Mouse (Mus musculus) kidney, adult 11 months (tissue): ENCODE data around the gene Zfp296.
A peak's percentile ranks its signal among the peaks of the same experiment; 100 is the strongest.
"Not testable (repeated sequence)": the region's sequence is repeated elsewhere in the genome, so short reads cannot be mapped to it uniquely, and the experiment has no call there.

Source experiments
- DNase-seq: peaks from one replicate; pipeline ENCODE4 v3.0.0; 2022

Zfp296 gene

DNA sequence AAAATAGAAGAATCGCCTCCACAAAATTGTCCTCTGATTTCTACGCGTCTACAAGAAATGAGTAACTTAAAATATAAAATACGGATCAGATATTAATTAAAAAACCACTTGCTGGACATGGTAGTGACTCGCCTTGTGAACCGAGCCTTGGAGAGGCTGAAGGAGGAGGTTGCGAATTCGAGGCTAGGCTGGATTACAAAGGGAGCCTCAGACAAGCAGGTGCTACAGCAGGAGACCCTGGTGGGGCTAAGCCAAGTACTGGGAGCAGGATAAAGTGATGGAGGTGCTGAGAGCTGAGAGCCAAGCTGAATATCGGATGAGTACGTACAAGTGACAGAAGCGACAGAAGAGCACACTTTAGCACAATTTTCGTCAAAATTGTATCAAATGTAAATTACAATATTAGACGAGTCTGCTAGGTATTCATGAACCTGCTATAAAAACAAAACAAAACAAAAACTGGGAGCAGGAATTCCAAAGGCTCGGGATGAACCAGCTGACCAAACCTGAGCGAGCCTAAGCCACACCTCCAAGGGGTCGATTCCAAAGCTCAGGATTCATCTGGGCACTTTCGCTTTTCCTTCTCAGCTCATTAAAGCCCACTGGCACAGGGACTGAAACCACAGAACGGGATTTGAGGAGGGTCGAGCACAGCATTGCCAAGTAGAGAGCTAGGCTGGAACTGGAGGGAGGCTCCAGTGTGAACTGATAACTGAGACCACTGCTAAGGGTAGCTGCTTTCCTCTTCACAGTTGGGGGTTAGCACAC is 14.3 kb upstream of the Zfp296 start, which contains the start of gene Ppp1r37:
Gene Ppp1r37, minus strand, starts transcription at position 434 of the 768 bp plus-strand sequence.
- peak; percentile 49 for DNase-seq

DNA sequence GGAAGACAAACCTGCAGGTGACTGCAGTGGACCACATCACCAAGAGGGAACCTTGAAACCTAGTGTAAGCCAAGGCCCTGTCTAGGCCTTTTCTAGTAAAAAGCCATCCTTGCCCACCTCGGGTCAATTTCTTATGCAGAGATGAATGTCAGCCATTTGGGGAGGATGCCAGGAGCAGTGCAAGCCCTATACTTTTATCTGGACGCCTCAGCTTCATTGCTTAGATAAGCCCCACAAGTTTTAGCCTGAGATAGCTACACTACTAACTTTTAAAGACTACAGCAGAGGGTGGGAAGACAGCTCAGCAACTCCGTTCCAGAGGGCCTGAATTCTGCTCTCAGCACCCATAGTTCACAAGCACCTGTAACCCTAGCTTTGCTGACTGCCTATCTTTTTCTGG is 13.2 kb upstream of the Zfp296 start:
- DNase-seq: no peak

DNA sequence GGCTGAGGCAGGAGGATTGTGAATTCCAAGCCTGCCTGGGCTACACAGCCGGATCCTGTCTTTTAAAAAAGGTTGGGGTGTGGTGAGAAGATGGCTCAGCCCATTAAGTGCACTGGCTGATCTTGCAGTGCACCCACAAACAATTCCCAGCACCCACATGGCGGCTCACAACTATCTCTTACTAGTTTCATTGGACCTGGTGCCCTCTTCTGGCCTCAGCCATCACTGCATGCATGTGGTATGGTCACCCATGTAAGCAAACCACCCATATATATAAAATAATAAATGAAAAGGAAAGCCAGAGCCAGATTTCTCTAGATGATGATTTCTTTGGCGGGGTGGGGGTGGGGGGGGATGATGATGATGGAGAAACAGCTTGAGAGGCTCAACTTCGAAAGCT is 12.6 kb upstream of the Zfp296 start:
- DNase-seq: no peak

DNA sequence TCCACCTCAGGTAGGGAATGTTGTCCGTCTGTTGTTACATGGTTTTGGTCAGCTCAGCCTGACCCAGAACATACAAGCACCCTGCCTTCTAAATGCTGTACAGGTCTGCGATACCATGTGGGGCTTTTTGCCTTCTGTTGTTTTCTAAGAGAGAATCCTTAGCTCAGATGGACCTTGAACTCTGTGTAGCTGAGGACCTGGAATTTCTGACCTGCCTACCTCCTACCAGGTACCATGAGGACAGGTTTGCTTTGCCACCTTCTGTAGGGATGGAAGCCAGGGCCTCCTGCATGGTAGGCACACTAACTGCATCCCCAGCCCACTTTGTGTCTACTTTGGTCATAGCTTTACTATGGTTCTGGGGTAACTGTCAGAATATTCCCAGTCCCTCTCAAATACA is 11.3 kb upstream of the Zfp296 start:
- no peak for DNase-seq

DNA sequence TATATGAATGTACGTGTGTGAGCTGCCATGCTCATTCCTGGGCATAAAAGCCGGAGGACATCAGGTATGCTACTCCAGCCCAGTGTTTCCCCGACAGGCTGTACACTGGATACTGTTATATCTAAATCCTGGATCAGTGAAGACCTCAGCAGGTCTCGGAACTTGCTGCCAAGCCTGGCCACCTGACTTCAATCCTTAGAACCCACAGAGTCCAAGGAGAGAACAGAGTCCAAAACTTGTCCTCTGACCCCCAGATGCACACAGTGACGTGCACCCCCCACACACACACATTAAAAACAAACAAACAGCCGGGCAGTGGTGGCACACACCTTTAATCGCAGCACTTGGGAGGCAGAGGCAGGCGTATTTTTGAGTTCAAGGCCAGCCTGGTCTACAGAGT is 9.7 kb upstream of the Zfp296 start:
- peak; percentile 80 for DNase-seq

DNA sequence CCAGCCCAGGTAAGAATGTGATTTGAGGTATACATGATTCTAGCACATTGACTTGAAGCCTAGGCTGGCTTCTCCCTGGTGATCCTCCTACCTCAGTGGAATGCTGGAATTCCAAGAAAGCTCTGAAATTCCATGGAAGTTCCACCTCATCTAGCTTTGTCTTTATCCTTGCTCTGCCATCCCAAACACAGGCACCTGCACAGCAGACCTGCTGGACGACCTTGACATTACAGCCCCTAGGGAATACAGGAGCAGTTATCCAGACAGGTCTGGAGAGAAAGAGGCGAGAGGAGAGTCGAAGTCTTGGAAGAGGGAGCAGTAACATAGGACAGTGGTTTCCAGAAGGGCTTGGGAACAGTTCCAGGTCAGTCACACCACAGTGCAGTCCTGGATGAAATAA is 7.4 kb upstream of the Zfp296 start:
- DNase-seq: no peak

DNA sequence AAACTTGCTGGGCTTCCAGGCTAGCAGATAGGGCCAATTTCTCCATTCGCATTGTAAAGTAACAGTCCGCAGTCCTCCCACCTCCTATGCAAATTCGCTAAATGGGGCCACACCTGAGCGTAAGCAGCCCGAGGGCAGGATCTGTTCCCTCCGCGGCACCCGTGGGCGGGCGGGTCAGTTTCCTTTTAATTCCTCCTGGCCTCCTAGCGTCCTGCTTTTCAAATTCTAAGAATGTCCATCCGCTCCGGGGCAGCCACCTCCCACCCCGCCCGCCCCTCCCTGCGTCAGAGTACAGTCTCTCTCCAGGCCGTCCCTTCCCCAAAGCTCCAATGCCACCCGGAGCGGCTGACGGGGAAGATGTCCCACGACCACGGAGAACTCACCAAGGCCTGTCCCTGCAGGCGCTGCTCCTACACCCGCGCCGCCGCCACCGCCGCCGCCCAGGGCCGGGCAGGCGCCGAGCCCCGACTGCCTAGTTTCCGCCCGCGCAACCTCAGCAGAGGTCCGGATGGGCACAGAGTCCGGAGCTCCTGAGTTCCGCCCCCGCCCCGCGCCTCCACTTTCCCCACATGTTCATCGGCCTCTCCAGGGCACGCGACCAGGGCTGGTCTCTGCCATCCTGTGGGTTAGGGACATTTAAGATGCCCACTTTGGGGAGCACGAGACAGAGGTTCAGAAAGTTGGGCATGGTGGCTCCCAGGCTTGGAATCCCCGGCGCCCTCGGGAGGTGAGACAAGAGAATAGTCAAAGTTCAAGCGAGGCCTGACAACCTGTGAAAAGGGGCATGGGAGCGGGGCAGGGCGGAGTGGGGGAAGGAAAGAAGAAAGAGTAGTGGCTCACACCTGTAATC is 3.9 kb upstream of the Zfp296 start:
- peak; percentile 71 for DNase-seq

DNA sequence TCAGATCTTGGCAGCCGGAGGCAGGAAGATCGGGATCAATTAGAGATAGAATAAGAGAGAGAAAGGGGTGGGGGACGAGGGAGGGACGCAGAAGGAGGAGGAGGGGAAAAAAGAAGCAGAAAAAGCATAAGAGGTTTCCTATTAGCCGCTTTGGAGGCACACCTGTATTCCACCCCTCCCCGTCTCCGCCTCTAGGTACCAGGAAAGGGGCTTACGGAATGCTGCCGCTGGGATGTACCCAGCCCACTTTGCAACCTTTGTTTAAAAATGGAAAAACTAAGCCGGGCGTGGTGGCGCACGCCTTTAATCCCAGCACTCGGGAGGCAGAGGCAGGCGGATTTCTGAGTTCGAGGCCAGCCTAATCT is 3.3 kb upstream of the Zfp296 start:
- DNase-seq: no peak

DNA sequence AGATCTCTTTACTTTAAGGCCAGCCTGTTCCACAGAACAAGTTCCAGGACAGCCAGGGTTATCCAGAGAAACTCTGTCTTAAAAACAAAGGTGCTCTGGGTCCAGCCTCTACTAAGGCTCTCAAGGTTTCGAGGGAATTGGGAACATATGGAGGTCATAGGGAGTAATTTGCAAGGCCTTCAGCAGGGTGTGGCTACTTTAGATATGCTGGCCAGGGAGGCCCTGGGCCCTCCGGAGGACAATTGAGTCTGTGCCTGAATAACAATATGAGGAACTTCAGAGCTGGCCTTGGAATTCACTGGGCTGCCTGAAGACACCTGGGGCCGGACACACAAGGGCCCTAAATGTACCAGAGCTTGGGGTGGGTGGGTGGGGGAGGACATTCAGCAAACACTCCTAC is 1.5 kb upstream of the Zfp296 start:
- DNase-seq: no peak

DNA sequence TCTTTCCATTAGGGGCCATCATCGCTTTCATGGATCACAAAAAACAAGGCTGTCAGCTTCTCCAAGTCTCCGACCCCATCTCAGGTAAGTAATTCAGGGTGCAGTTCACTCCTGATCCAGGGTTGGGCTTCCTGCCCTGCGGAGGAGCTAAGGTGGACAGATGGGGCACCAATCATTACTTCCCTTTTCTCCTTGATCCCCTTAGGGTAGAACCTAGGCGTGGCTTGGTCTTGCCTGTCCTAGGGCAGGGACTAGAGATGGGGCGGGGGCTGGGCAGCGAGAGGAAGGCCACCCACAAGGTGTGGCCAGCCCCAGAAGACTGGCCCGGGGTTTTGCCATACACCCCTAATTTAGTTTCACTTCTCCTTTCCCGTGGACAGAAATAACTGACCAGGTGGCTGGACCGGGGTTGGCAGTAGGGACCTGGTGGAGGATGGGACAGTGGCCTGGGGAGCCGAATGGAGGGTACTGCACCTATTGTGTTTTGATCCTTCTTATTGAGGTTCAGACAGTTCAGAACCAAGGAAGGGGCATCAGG is 859 bp downstream of the Zfp296 start:
- no peak for DNase-seq

DNA sequence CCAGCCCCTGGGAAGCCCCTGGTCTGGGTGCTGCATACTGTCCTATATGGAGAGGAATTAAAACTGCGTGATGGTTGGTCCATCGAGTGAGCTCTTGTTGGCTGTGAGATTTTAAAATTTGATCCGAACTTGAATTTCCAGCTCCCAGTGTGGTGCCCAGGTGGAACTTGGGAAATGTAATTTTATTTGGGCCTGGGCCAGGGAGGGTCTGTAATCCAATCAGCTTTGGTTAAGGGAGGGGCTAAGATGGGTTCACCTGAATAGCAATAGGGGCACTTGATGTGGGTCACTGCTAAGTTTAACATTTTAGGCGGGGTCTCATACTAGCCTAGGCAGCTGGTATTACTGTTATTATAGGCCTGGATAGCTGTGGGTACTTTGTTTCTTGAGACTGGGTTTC is 1.3 kb downstream of the Zfp296 start:
- DNase-seq: no peak

DNA sequence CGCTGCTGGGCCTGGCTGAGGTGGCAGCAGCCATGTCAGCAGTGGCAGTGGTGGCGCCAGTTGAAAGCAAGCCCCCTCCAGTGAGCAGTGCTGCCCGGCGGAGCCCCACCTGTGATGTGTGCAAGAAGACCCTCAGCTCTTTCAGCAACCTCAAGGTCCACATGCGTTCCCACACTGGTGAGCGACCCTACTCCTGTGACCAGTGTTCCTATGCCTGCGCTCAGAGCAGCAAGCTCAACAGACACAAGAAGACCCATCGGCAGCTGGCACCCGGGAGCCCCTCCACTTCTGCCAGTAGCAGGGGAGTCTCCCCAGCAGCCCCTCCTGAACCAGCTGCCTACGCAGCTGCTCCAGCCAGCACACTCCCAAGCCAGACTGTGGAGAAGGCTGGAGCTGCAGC is 2.7 kb downstream of the Zfp296 start:
- no peak for DNase-seq

DNA sequence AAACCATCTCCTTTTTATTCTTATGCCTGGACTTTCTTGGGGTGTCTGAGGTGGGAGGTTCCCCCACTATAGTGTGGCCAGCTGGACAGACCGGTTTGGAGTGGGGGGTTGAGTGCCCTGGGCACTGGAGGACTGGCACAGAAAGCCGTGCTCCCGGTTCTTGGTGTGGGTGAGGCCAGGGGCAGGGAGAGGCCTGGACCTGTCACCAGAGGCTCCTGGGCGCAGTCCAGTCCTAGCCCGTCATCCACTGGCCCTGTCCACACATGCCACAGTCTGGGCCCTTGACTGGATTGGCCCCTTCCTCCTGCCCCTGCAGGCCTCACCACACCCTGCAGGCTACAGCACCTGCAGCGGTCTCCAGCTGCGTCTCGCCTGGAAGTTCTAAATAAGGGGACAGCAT is 3.5 kb downstream of the Zfp296 start:
- DNase-seq: no peak

DNA sequence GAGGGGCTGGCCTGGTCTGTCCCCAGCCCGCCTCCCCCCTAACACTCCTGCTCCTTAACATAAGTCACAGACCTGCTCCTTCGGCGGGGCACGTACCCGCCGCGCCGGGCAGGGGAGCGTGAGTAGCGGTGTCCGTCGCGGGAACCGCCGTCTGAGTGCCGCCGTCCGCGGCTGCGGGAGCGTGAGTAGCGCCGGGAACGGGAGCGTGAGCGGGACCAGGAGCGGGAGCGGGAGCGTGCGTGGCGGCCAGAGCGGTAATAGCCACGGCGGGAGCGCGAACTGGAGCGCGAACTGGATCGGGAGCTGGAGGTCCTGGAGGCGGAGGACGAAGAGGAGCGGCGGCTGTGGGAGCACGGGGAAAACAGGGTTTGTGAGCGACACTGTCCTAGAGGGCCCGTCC is 9.2 kb downstream of the Zfp296 start:
- no peak for DNase-seq

DNA sequence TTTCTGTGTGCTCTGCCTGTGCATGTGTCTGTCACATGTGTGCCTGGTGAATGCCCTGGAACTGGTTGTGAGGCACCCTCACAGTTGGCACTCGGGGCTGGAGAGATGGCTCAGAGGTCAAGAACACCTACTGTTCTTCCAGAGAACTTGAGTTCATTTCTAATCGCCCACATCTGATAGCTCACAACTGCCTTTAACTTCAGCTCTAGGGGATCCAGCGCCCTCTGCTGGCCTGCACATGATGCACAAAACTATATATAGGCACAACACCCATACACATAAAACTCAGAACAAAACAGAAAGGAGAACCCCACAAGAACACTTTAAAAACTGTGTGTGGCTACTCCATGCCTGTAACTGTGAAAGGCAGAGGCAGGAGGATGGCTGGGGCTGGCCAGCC is 12.1 kb downstream of the Zfp296 start:
- DNase-seq: no peak

DNA sequence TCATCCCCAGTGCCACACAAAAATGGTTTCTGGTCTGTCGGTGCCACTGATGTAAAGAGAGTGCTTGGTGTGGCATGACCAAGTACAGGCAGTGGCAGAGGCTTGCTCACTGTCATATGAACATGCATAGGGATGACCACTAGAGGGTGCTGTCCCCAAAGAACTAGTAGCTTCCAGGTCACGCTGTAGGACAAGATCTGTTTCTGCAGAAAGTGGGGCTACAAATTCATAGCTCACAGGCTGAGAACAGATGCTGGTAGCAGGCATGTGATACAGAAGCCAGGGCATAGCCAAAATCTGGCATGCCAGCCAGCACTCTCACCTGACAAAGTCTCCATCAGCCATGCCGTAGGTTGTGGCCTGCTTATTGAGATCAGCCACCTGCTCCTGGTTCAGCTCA is 12.8 kb downstream of the Zfp296 start:
- DNase-seq: peak; percentile 53

DNA sequence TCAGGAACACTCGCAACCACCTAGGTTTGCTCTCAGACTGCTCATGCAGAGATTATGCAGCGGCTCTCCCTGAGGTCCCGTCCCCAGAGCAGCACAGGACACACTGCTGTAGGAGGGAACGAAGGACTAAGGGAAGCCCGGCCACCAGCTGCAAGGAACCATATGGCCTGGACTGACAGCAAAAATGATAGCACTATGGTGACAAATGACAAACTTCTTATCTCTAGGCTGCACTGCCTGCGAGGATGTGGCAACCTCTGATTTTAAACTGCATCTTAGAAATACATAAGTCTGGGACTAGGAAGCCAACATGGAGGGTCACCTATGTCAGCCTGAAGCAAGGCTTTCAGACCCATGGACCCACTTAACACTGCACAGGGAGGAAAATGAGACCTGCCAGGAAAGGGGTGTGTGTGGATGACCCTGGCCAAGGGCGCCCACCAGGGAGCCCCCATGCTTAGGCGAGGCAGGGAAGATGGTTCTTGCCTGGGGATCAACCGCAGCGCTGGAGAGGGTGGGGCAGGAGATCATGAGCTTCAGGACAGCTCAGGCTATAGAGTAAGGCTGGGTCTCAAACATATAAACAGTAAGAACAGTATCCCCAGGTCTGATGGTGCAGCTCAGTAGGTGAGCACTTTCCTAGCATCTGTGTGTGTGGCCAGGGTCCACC is 16.1 kb downstream of the Zfp296 start:
- DNase-seq: no peak

DNA sequence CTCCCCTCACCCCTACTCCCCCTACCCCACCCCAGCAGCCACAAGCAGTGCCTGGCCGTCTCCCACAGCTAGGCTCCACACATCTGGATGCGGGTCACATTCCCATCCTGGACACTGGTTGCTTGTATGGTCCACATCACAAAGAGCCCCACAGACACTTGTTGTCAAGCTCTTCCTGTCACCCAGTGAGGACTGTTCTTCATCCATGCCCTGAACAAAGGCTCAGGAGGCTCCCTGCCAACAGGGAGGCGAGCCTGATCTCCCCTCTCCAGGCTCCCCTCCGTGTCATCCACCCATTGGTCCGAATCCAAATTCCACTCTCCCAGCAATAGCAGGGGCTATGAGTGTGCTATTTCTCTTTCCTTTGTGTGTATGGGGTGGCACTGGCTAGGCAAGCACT is 23.5 kb downstream of the Zfp296 start:
- no peak for DNase-seq

DNA sequence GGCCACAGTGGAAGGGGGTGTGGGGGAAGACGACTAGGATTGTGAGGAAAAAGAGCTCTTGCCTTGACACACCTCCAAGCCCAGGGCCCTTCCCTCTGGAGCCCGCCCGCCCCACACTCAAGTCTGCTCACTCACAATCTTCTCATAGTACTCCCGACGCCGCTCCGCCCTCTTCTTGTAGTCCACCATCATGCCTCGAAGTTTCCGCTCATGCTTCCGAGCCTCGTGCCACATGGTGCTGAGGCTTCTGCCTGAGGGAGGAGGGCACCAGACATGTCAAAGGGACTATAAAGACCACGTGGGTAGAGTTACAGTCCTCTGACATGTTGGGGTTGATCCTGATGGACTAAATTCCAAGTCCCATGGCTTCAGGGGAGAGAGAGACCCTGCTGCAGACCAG is 26.0 kb downstream of the Zfp296 start:
- DNase-seq: no peak

DNA sequence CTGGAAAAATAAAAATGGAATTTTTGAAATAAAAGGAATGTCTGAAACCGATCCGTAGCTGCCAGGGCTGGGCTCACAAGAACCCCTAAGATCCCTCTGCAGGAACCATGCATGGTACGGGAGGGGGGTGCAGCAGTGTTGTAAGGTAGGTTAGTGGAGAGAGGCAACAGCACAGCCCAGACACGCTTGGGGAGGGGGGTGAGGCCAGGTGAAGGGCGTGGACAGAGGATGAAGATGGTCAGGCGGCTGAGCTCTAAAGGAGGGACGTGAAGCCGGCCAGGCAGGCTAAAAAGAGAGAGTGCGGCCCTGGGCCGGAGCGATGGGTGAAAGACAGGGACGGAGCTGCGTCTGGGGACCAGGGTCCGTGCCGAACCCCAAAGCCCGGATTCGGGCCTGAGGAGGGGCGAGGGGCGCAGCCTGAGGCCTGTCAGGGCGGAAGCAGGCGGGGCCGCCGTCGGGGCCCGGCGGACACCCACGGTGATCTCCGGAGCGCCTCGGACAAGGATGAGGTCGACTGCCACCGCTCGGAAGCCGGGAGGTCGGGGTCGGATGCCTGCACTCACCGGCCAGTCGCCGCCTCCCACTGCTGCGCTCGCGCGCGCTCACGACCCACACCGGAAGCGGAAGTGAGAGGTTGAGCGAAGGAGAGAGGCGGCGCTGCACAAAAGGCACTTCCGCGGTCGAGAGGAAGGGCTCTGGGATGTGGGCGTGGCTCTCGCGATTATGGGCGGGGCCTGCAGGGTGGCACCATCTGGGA is 26.9 kb downstream of the Zfp296 start, which contains the start of gene Clasrp:
Gene Clasrp, minus strand, starts transcription at position 638 of the 757 bp plus-strand sequence.
- peak; percentile 96 for DNase-seq

DNA sequence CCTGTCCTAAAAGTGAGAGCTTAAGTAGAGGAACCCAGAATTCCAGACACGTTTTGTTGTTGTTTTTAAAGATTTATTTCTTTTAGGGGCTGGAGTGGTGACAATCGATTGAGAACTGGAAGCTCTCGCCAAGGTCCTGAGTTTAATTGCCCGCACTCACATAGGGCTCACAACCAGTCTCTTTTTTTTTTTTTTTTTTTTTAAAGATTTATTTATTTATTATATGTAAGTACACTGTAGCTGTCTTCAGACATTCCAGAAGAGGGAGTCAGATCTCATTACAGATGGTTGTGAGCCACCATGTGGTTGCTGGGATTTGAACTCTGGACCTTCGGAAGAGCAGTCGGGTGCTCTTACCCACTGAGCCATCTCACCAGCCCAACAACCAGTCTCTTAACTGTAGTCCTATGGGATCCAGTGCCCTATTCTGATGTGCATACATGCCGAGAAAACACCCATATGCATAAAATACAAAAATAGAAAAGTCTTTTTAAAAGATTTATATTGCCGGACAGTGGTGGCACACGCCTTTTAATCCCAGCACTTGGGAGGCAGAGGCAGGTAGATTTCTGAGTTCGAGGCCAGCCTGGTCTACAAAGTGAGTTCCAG is 27.6 kb downstream of the Zfp296 start:
- DNase-seq: not testable (repeated sequence)

DNA sequence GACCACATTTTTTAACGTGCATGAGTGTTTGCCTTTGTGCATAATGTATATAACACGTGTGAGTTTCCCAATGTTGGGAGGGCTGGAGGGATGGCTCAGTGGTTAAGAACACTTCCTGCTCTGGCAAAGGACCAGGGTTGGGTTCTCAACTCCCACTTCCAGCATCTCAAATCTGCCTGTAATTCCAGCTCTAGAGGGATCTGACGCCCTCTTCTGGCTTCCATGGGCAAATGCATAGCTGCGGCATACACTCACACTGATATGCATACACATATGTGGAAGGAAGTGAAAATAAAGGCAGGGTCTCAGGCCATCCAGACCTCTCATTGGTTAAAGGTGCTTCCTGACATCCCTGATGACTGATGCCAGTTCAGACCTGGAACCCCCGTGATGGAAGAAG is 30.2 kb downstream of the Zfp296 start:
- DNase-seq: no peak
